Mouse (Mus musculus): ENCODE data around the gene Rab28. TPM values are rescaled to one million over a fixed set of nuclear protein-coding genes. Genes with fewer than 3 reads are reported as not detected.
"Not testable (repeated sequence)": the region's sequence is repeated elsewhere in the genome, so short reads cannot be mapped to it uniquely, and the experiment has no call there.

Gene Rab28
- 35.6 and 41.0 TPM in 2 replicates for polyA plus RNA-seq (2015; fragmentation: Nextera tagmentation; extraction: Ambion mirVana)

GRCm38 (mm10) chr5:41708051-41708630 lies at the start of gene Rab28:
Rab28 (minus strand) TSS chr5:41708157.
- DNase-seq (ENCODE audit: low spot score): peak; percentile 98

GRCm38 (mm10) chr5:41757338-41757737 lies 49.4 kb upstream of the Rab28 start:
- DNase-seq (ENCODE audit: low spot score): no peak

DNA sequence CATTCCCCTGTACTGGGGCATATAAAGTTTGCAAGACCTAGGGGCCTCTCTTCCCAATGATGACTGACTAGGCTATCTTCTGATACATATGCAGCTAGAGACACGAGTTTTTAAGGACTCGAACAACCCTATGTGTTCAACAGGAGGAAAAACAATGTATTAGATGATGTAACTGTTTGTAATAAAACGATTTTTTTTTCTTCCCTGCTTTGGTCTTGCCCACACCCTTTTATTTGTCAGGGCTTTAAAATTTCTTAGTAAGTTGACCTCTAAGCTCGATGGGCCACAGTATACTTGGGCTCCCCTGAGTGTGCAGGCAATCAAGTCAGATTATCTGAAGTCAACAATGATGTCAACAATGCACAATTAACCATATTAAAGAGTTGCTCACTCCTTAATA lies 48.4 kb upstream of the Rab28 start:
- DNase-seq (ENCODE audit: low spot score): no peak

DNA sequence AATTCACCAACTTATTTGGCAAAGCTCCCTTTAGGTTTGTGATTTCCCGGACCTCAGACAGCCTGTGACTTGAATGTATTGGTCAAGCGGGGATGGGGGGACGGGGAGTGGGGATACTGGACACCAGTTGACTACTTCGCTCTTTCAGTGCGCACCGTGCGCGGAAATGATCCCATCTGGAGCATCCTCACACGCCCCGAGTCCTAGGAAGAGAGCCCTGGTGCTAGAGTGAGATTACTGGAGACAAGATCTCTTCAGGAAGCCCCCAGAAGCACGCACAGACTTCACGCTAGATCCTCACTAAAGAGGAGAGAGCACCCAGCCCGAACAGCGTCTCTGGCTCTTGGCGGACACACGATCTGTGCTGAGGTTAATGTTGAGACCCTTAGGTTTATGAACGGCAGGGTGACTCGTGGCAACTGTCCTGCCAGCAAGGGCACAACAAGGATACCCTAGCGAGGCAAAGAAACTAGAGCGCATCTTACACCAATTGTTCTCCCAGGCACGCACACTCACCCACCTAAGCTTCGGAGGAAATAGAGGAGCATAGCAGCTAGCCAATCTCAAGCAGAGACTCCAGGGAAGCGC lies 47.5 kb upstream of the Rab28 start:
- no peak for DNase-seq (ENCODE audit: low spot score)

DNA sequence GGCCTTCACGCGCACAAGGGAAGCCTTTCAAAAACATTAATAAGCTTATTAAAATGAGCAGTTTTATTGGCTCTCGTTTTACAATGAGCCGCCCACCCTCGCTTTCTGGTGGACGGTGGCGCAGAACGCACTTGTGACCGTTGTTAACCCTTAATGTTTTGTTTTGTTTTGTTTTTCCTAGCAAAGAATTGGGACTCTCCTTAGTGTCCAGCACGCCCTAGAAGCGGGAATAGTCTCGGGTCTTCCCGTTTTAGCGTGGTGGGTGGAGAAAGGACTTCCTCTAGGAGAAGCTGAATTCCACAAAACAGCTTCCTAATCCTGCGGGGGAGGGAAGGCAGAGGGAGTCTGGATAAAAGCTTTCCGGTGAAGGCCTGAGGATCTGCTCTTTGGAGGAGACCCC lies 46.9 kb upstream of the Rab28 start:
- DNase-seq (ENCODE audit: low spot score): no peak

- DNase-seq (ENCODE audit: low spot score): no peak
Measured at GRCm38 (mm10) chr5:41754226-41754775, 46.3 kb upstream of the Rab28 start.

- DNase-seq (ENCODE audit: low spot score): no peak
Measured at GRCm38 (mm10) chr5:41752721-41753120, 44.8 kb upstream of the Rab28 start.

DNA sequence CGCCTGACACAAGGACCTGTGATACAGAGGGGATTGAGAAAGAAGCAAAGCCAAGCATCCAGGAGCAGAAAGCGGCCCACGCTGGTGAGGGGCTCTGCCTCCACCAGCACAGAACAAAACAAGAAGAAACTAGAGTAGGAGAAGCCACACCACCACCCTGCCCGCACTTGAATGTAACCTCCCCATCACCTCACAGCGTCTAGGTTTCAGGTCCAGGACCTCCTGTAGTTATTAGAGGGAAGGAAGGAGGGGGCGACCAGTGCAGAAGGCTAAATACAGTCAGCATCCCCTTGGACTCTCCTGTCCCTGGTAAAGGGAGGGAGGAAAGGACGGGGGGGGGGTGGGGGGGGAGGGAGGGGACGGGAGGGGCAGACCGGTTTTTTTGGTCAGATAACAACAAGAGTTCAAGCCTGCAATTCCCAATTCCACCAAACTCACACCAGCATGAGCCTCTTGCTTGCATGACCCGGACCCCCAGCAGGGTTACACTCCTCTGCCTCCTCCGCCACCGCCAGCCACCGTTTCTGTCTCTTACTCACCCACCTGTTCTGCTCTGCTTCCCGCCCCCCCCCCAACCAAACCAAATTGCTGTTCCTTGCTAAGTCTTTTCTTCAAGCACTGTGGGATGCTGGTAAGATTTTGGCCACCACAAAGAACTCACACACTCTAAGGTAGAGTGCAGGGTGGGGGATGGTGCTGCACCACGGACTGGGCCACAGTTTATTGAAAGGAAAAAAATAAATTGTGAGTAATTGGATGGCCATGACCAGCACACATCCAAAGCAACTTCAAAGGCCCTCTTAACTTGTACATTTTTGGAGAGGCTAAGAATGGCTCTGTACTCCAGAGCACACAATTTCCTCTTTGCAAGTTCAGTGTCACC lies 37.2 kb upstream of the Rab28 start:
- DNase-seq (ENCODE audit: low spot score): no peak

DNA sequence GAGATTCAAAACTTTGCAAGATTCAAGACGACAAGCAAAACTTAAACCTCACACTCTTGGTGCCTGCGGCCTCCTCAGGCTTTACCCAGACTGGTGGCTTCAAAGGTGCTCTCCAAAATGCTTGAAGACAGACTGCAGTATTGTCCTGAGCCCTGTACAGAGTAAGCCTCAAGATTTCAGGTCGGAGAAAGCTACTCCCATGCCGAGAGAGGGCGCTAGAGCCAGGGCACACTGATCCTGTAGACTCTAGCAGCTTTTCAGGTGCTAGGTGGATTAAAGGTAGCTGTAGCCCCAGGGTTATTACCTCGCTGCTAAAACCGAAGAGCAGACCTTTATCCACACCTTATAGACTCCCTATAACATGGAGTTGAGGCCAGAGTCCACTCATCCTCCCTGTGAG lies 36.3 kb upstream of the Rab28 start:
- DNase-seq (ENCODE audit: low spot score): no peak

DNA sequence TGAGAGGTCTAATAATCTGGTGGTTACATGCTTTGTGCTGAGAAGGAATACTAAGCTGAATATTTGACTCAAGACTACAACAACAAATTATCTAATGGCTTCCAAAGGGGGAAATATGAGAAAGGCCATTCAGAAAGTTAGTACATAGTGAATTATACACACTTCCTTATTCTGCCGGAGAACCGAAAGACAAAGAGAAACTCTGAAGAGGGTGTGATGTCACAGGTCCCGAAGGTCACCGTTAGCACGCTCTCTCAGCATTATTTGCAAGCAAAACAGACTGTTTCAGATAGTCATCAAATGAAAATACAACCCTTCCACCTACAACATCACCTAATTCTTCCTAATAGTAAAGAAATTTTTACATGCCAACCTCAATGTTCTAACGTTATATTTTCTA lies 30.9 kb upstream of the Rab28 start:
- DNase-seq (ENCODE audit: low spot score): no peak

GRCm38 (mm10) chr5:41737039-41737438 lies 29.1 kb upstream of the Rab28 start:
- no peak for DNase-seq (ENCODE audit: low spot score)

GRCm38 (mm10) chr5:41727017-41727416 lies 19.1 kb upstream of the Rab28 start:
- DNase-seq (ENCODE audit: low spot score): no peak

DNA sequence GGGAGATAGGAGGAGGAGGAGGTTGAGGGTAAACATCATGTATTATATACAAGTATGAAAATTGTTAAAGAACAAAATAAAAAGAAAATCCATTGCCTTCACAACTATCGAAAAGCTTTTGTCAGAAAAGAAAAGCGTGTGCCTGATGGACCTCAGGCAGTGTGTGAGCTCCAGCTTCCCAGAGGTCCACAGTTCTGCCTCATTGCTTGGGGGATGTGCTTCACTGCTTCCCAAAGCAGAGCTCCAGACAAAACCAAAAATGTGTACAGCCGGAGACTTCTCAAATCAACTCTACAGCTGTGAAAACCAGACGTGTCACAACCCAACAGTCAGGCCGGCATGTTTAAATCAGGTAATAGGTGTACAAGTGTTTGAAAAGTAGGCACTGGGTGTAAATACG lies 17.6 kb upstream of the Rab28 start:
- DNase-seq (ENCODE audit: low spot score): no peak

DNA sequence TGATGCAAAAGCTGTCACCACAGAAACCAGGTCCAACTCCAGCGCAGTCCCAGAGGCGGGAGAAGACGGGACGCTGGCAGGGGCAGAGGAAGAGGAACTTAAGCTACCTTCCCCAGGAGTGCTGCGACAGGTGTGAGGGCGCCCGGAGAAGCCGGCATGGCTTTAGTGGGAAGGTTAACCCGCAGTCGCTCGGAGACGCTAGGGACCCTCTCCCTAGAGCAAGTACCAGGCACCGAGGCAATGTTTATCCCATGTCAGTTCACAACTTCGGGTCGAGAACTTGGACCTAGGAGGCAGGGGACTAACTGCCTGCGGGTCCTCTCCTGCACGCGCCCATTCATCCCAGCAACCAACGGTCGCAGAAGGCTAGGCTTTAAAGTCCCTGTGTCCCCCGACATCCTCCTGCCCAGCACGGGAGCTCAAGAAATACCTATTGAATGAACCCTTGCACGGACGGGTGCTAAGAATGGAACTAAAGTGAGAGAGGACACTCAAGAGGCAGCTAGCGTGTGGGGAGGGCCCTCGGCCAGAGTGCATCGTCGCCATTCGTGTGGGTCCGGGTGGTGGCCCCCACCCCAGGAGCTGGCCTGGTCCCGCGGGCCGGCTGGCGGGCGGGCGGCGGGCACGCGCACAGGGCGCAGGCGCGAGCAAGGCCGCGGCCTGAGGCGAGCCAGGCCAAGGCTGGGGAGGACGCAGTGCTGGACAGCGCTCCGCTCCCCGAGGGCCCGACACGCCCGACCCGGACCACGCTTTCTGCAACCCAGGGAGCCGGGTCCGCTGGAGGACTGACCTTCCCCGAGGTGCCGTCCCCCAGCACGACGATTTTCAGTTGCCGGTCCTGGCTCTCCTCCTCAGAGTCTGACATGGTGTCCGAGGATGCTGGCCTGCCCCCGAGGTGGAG lies 592 bp downstream of the Rab28 start:
- DNase-seq (ENCODE audit: low spot score): peak; percentile 24

DNA sequence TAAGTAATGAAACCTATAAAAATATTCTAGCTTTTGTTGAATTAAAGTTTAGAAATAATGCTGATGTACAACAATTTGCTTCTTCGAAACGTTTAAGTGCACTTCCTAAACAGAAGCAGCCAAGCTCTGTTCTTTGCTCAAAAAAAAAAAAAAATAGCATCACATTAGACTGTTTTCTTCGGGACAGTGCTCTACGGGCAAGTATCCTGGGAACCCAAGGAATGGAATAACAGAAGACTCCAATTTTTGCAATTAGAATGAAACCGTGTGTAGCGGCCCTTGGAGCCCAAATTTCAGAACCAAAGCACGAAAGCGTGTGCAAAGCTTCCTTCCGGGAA lies 1.2 kb downstream of the Rab28 start:
- DNase-seq (ENCODE audit: low spot score): no peak

GRCm38 (mm10) chr5:41701085-41701484 lies 6.9 kb downstream of the Rab28 start:
- not testable (repeated sequence) for DNase-seq (ENCODE audit: low spot score)

DNA sequence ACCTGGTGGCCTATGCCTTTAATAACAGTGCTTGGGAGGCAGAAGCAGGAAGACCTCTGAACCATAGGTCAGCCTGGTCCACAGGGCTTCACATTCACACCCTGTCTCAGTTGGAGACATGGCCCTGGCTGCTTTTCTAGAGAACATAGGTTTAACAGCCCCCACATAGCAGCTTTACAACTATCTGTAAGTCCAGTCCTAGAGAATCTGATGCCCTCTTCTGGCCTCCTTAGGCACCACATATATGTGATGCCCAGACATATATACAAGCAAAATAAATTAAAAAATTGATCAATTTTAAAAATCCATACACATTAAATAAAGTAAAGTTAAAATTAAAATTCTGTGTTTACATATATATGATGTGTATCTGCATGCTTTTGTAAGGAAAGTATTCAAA lies 10.0 kb downstream of the Rab28 start:
- no peak for DNase-seq (ENCODE audit: low spot score)

- no peak for DNase-seq (ENCODE audit: low spot score)
Measured at GRCm38 (mm10) chr5:41685016-41685415, 22.9 kb downstream of the Rab28 start.

DNA sequence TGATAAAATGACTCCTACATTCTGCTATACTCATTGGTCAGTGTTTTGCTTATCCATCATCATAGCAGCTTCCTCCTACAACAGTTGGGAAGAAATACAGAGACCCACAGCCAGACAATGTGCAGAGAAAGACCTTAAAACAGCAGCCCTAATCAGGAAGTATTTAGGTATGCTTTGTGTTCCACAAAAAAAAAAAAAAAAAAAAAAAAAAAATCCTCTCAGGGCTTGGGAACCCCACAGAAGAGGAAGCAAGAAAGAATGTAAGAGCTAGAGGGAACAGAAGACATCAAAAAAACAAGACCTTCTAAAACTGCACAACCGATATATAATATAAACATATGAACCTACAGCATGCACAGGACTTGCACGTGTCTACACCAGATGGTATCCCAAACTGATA lies 24.0 kb downstream of the Rab28 start:
- no peak for DNase-seq (ENCODE audit: low spot score)

DNA sequence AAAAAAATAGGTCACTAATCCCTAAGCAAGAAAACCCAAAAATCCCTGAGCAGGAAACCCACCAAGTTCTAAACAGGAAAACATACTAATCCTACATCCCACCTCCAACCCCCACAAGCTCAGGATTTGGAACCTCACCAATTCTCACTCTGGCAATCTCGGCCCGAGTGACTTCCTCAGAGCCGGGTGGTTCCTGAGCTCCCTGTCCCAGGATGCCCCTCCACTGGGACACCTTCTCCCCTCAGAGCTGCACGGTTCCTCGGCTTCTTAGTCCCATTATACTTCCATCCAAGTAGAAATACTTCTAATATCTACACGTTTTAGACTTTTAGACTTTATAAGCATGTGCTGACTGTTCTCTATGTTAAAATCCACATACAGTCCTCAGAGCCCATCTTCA lies 41.9 kb downstream of the Rab28 start:
- DNase-seq (ENCODE audit: low spot score): no peak

DNA sequence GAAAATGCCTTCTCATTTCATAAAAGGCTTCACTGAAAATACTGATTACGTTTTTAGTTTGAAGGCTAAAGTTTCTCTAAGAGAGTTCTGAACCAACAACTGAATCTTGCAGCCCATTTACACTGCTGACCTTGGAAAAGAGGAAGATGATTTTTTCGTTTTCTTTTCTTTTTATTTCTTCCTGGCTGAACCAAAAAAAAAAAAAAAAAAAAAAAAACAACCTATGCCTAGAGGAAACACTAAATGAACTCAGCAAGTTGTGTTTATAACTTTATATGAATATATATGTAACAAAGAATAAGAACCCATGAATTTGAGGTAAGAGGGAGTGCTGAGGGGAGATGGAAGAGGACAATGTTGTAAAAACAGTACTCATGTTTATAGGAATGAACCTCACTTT lies 71.2 kb downstream of the Rab28 start:
- DNase-seq (ENCODE audit: low spot score): no peak

Measured in thymus, postnatal 0 days (tissue).